Mouse (Mus musculus) ES-E14 (cell line): ENCODE measurements around the gene Colec11.

Source experiments
- ZC3H11A ChIP-seq: IDR thresholded peaks from 2 replicates; pipeline ENCODE4 v1.6.1; 2012; ENCODE audit warnings: low read depth, mild to moderate bottlenecking, inconsistent platforms, low read length, borderline replicate concordance
- ZNF384 ChIP-seq: IDR thresholded peaks from 2 replicates; pipeline ENCODE4 v1.6.1; 2012; ENCODE audit warnings: low read depth, low read length, inconsistent platforms

DNA sequence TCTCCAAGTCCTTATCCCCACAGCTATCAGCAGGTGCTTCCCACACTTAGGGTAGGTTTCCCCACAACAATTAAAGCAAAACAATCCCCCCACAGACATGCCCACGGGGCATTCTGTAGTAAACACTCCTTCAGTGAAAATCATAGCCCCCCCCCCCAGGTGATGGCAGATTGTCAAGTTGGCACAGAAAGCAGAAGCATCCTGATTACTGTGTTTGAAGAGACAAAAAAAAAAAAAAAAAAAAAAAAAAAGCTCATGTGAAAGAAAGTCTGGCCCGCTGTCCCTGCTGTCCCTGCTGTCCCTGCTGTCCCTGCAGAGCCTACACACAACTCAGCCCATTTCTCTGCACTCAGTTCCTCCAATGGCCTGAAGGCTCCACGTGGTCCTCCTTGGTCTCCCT, 39.1 kb downstream of the Colec11 start:
- TF ChIP-seq ZC3H11A (no peak), ZNF384 (no peak)
